Mouse (Mus musculus) bone marrow macrophage, adult 2 months (primary cell): ENCODE results near the gene Abhd12.

Experiments
- CTCF ChIP-seq: IDR thresholded peaks from 2 replicates; pipeline ENCODE4 v1.5.1; 2012; ENCODE audit warnings: low read depth, mild to moderate bottlenecking, low read length, moderate library complexity
- POLR2A ChIP-seq: IDR thresholded peaks from 2 replicates; pipeline ENCODE4 v1.6.1; 2012; ENCODE audit warnings: mild to moderate bottlenecking, low read depth, low read length, borderline replicate concordance

DNA sequence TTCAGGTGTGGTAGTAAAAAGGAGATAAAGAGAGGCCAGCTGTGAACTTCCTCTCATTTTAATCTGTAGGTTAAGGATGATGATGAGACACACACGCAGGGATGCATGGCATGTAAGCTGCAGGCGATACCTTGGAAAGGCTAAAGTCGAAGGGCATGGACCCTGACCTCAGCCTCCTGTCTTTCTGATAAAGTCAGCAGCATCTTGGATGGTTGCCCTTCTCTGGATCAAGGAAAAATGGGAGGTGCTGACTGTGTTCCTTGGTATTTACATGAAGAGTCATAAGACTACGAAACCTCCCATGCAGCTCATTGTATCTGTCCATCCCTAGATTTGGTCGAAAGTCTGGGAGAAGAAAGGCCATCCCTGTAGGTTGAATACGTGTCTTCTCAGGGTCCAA lies 4.2 kb downstream of the Abhd12 start:
- TF ChIP-seq CTCF (no peak), POLR2A (no peak)
